Mouse (Mus musculus): ENCODE results near the gene Rph3a. TPM values are rescaled to one million over a fixed set of nuclear protein-coding genes. Genes with fewer than 3 reads are reported as not detected.

Gene Rph3a
- polyA plus RNA-seq, 1 experiment from 2014 or later = 0.57 TPM

GRCm38 (mm10) chr5:121014496-121014895 lies 4.6 kb upstream of the Rph3a start:
- H3K9ac ChIP-seq (ENCODE audit: low read length) = no peak overlapping the region
- no peak overlapping the region for H3K27ac ChIP-seq (ENCODE audit: low read depth, low read length)
- 87% methylated on average over 2 of the region's 2 CpGs for WGBS
- ATAC-seq (ENCODE audit: low FRiP score) = no peak
- H3K4me2 ChIP-seq = no peak overlapping the region
- H3K4me1 ChIP-seq (ENCODE audit: control insufficient read depth, insufficient read depth, low read length) = no peaks in the 10 kb centered on the region
- no peaks in the 10 kb centered on the region for H3K27me3 ChIP-seq (ENCODE audit: control insufficient read depth, insufficient read depth, low read length)
- H3K9me3 ChIP-seq (ENCODE audit: control insufficient read depth, low read length) = no peaks in the 10 kb centered on the region
- H3K36me3 ChIP-seq (ENCODE audit: control insufficient read depth, insufficient read depth, low read length) = no peaks in the 10 kb centered on the region
- no peak overlapping the region for H3K4me3 ChIP-seq (ENCODE audit: low read depth, low read length)
- no peak for DNase-seq (ENCODE audit: low spot score, missing footprints)

- Histone ChIP-seq H3K9ac (ENCODE audit: low read length) (no peak overlapping the region), H3K27ac (ENCODE audit: low read depth, low read length) (no peak overlapping the region), H3K9me3 (ENCODE audit: control insufficient read depth, low read length) (no peaks in the 10 kb centered on the region), H3K4me3 (ENCODE audit: low read depth, low read length) (no peak overlapping the region), H3K36me3 (ENCODE audit: control insufficient read depth, insufficient read depth, low read length) (no peaks in the 10 kb centered on the region), H3K4me2 (no peak overlapping the region), H3K4me1 (ENCODE audit: control insufficient read depth, insufficient read depth, low read length) (0 out of 2 replicates have a peak, but pooled peaks cover 2% of the 10 kb centered on the region), H3K27me3 (ENCODE audit: control insufficient read depth, insufficient read depth, low read length) (peaks cover 4% of the 10 kb centered on the region)
- WGBS = 28% methylated on average over 2 of the region's 2 CpGs
- no peak for ATAC-seq (ENCODE audit: low FRiP score)
- DNase-seq (ENCODE audit: low spot score, missing footprints) = no peak
These were observed 2.1 kb upstream of the Rph3a start for GRCm38 (mm10) chr5:121011962-121012361.

- Histone ChIP-seq H3K4me3 (ENCODE audit: low read depth, low read length) (peak overlapping the region; percentile 17; the same call in 1 of the 2 replicates), H3K27me3 (ENCODE audit: control insufficient read depth, insufficient read depth, low read length) (peaks cover 4% of the 10 kb centered on the region), H3K27ac (ENCODE audit: low read depth, low read length) (no peak overlapping the region), H3K9ac (ENCODE audit: low read length) (0 out of 2 replicates have a peak overlapping the region, but pooled peaks have one; percentile 39), H3K36me3 (ENCODE audit: control insufficient read depth, insufficient read depth, low read length) (no peaks in the 10 kb centered on the region), H3K4me1 (ENCODE audit: control insufficient read depth, insufficient read depth, low read length) (0 out of 2 replicates have a peak, but pooled peaks cover 2% of the 10 kb centered on the region), H3K9me3 (ENCODE audit: control insufficient read depth, low read length) (no peaks in the 10 kb centered on the region), H3K4me2 (peak overlapping the region; percentile 44)
- DNase-seq (ENCODE audit: low spot score, missing footprints) (peak; percentile 90), ATAC-seq (ENCODE audit: low FRiP score) (no peak)
- WGBS = 2% methylated on average over 19 of the region's 19 CpGs
These were observed 486 bp downstream of the Rph3a start for GRCm38 (mm10) chr5:121009406-121009805.

GRCm38 (mm10) chr5:121008411-121009239 lies 1.3 kb downstream of the Rph3a start:
- no peaks in the 10 kb centered on the region for H3K36me3 ChIP-seq (ENCODE audit: control insufficient read depth, insufficient read depth, low read length)
- ATAC-seq (ENCODE audit: low FRiP score) (no peak), DNase-seq (ENCODE audit: low spot score, missing footprints) (no peak)
- no peak overlapping the region for H3K9ac ChIP-seq (ENCODE audit: low read length)
- WGBS = 11% methylated on average over 15 of the region's 15 CpGs
- no peaks in the 10 kb centered on the region for H3K9me3 ChIP-seq (ENCODE audit: control insufficient read depth, low read length)
- H3K4me1 ChIP-seq (ENCODE audit: control insufficient read depth, insufficient read depth, low read length) = peaks cover 2% of the 10 kb centered on the region; the same call in 1 of the 2 replicates
- H3K27ac ChIP-seq (ENCODE audit: low read depth, low read length) = no peak overlapping the region
- H3K4me2 ChIP-seq = peak overlapping the region; percentile 44
- H3K4me3 ChIP-seq (ENCODE audit: low read depth, low read length) = peak overlapping the region; percentile 17; the same call in 1 of the 2 replicates
- peaks cover 4% of the 10 kb centered on the region for H3K27me3 ChIP-seq (ENCODE audit: control insufficient read depth, insufficient read depth, low read length)

- no peak overlapping the region for H3K4me3 ChIP-seq (ENCODE audit: low read depth, low read length)
- no peak overlapping the region for H3K9ac ChIP-seq (ENCODE audit: low read length)
- DNase-seq (ENCODE audit: low spot score, missing footprints) (no peak), ATAC-seq (ENCODE audit: low FRiP score) (no peak)
- WGBS = 74% methylated on average over 3 of the region's 3 CpGs
- no peaks in the 10 kb centered on the region for H3K9me3 ChIP-seq (ENCODE audit: control insufficient read depth, low read length)
- peaks cover 4% of the 10 kb centered on the region for H3K27me3 ChIP-seq (ENCODE audit: control insufficient read depth, insufficient read depth, low read length)
- no peaks in the 10 kb centered on the region for H3K36me3 ChIP-seq (ENCODE audit: control insufficient read depth, insufficient read depth, low read length)
- no peak overlapping the region for H3K4me2 ChIP-seq
- H3K27ac ChIP-seq (ENCODE audit: low read depth, low read length) = no peak overlapping the region
- H3K4me1 ChIP-seq (ENCODE audit: control insufficient read depth, insufficient read depth, low read length) = peaks cover 2% of the 10 kb centered on the region; the same call in 1 of the 2 replicates
These were observed 2.3 kb downstream of the Rph3a start for GRCm38 (mm10) chr5:121007563-121007962.

GRCm38 (mm10) chr5:121007130-121007529 lies 2.8 kb downstream of the Rph3a start:
- Histone ChIP-seq H3K9me3 (ENCODE audit: control insufficient read depth, low read length) (no peaks in the 10 kb centered on the region), H3K27ac (ENCODE audit: low read depth, low read length) (no peak overlapping the region), H3K27me3 (ENCODE audit: control insufficient read depth, insufficient read depth, low read length) (peaks cover 4% of the 10 kb centered on the region), H3K4me3 (ENCODE audit: low read depth, low read length) (no peak overlapping the region), H3K4me2 (no peak overlapping the region), H3K9ac (ENCODE audit: low read length) (no peak overlapping the region), H3K36me3 (ENCODE audit: control insufficient read depth, insufficient read depth, low read length) (no peaks in the 10 kb centered on the region), H3K4me1 (ENCODE audit: control insufficient read depth, insufficient read depth, low read length) (peaks cover 2% of the 10 kb centered on the region; the same call in 1 of the 2 replicates)
- DNase-seq (ENCODE audit: low spot score, missing footprints) (no peak), ATAC-seq (ENCODE audit: low FRiP score) (no peak)
- 81% methylated on average over 8 of the region's 8 CpGs for WGBS

- no peaks in the 10 kb centered on the region for H3K36me3 ChIP-seq (ENCODE audit: control insufficient read depth, insufficient read depth, low read length)
- DNase-seq (ENCODE audit: low spot score, missing footprints) (no peak), ATAC-seq (ENCODE audit: low FRiP score) (no peak)
- no peaks in the 10 kb centered on the region for H3K9me3 ChIP-seq (ENCODE audit: control insufficient read depth, low read length)
- 52% methylated on average over 3 of the region's 4 CpGs for WGBS
- H3K4me3 ChIP-seq (ENCODE audit: low read depth, low read length) = no peak overlapping the region
- no peak overlapping the region for H3K27ac ChIP-seq (ENCODE audit: low read depth, low read length)
- no peak overlapping the region for H3K9ac ChIP-seq (ENCODE audit: low read length)
- H3K4me1 ChIP-seq (ENCODE audit: control insufficient read depth, insufficient read depth, low read length) = peaks cover 2% of the 10 kb centered on the region; the same call in 1 of the 2 replicates
- no peak overlapping the region for H3K4me2 ChIP-seq
- peaks cover 4% of the 10 kb centered on the region for H3K27me3 ChIP-seq (ENCODE audit: control insufficient read depth, insufficient read depth, low read length)
These were observed 3.7 kb downstream of the Rph3a start for GRCm38 (mm10) chr5:121006176-121006575.

- no peaks in the 10 kb centered on the region for H3K36me3 ChIP-seq (ENCODE audit: control insufficient read depth, insufficient read depth, low read length)
- H3K27me3 ChIP-seq (ENCODE audit: control insufficient read depth, insufficient read depth, low read length) = peaks cover 4% of the 10 kb centered on the region
- 36% methylated on average over 17 of the region's 17 CpGs for WGBS
- ATAC-seq (ENCODE audit: low FRiP score) (no peak), DNase-seq (ENCODE audit: low spot score, missing footprints) (no peak)
- no peak overlapping the region for H3K4me3 ChIP-seq (ENCODE audit: low read depth, low read length)
- H3K9ac ChIP-seq (ENCODE audit: low read length) = no peak overlapping the region
- no peak overlapping the region for H3K4me2 ChIP-seq
- H3K9me3 ChIP-seq (ENCODE audit: control insufficient read depth, low read length) = no peaks in the 10 kb centered on the region
- H3K4me1 ChIP-seq (ENCODE audit: control insufficient read depth, insufficient read depth, low read length) = peaks cover 2% of the 10 kb centered on the region; the same call in 1 of the 2 replicates
- H3K27ac ChIP-seq (ENCODE audit: low read depth, low read length) = no peak overlapping the region
These were observed 6.1 kb downstream of the Rph3a start for GRCm38 (mm10) chr5:121003781-121004180.

- Histone ChIP-seq H3K27ac (ENCODE audit: low read depth, low read length) (no peak overlapping the region), H3K4me3 (ENCODE audit: low read depth, low read length) (no peak overlapping the region), H3K9ac (ENCODE audit: low read length) (no peak overlapping the region), H3K4me2 (no peak overlapping the region), H3K36me3 (ENCODE audit: control insufficient read depth, insufficient read depth, low read length) (no peaks in the 10 kb centered on the region), H3K9me3 (ENCODE audit: control insufficient read depth, low read length) (no peaks in the 10 kb centered on the region), H3K4me1 (ENCODE audit: control insufficient read depth, insufficient read depth, low read length) (no peaks in the 10 kb centered on the region; the same call in 1 of the 2 replicates), H3K27me3 (ENCODE audit: control insufficient read depth, insufficient read depth, low read length) (no peaks in the 10 kb centered on the region)
- DNase-seq (ENCODE audit: low spot score, missing footprints) = no peak
- WGBS = 33% methylated on average over 12 of the region's 12 CpGs
- ATAC-seq (ENCODE audit: low FRiP score) = no peak
These were observed 10.3 kb downstream of the Rph3a start for GRCm38 (mm10) chr5:120999573-120999972.
